Mouse (Mus musculus): Measurements from ENCODE around the gene Ttyh1.

Gene Ttyh1

DNA sequence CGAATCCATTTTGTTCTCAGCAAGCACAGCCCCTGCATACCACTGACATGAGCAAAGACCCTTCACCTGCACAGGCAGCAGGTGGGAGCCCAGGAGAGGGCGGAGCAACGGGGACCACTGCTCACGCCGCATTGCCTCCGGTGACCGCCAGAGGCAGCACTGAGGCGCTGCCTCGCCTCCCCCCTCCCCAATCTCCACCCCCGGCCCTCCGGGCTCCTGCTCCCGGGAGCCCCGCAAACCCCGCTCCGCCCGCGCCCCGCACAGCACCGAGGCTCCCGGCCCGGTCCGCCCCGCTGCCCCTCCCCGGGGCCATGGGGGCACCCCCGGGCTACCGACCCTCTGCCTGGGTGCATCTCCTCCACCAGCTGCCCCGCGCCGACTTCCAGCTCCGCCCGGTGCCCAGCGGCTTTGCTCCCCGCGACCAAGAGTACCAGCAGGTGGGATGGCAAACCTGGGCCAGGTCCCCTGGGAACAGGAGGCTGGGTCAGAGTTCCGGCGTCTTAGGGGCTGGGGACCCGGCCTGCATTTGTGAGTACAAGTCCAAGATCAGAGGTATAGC lies at the start of gene Ttyh1:
Gene Ttyh1, plus strand, starts transcription at position 65 of the 559 bp plus-strand sequence.
- CTCF ChIA-PET, result interaction anchor here (0.5 to 0.7 kb wide), 3 partner anchors 27 to 797 kb away, joined by 3 to 14 read pairs (median 5); no protein-coding TSS in a partner anchor

DNA sequence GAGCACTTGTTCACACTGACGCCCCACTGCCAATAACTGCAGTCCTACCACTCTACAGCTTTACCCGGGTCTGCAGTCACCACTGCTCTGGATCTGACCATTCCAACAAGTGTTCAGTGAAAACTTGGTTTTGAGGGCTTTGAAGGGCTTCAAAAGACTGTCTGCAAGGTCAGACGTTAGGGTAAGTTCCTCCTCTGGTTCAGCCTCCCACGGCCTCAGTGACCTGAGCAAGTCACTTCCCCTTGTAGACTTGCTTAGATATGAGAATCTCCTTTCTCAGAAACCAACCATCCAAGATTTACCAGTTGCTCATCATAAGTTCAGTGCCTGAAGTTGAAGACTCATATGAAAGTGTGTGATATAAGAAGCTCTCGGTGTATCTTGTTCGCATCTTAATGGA lies 48.1 kb upstream of the Ttyh1 start:
- CTCF ChIA-PET, result interaction anchor here (0.5 kb wide), 1 partner anchor 454 kb away, joined by 4 read pairs; no protein-coding TSS in a partner anchor

DNA sequence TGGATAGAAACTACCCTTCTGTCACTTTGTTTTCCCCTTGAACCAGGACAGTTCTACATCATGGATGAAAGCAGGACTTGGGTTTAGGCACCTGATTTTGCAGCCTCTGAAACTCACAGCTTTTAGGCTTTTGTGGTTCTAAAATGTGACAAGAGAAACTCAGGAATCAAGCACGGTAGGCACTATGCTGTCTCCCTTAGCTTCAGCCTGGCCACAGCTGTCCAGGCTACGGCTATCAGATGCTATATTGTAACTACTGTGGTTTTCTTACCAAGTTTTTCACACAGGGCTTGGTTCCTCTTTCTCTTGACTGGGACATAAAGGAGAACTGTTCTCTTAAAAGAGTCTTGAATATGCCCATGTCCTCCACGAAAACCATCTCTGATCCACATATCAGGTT lies 46.1 kb upstream of the Ttyh1 start:
- CTCF ChIA-PET, result no interaction called here

DNA sequence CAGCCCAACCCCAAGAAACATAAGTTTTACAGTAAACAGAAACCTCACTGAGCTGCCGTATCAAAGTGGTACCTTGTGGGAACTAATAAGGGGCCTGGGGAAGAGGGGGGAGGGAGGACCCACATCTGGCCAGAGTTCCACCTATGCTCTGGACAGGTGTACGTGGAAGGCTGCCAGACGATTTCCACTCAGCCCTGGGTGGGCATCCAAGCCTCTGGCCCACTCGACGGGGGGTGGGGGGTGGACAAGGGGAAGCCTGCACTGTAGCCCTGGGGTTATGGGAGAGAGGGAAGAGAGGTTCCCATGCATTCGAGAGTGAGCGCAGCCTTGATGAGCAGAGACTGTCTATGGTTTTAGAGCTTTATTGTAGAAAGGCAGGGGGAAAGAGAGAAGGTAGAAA lies 39.7 kb upstream of the Ttyh1 start:
- CTCF ChIA-PET, result interaction anchor here (0.7 kb wide), 1 partner anchor 24 kb away, joined by 4 read pairs; no protein-coding TSS in a partner anchor

DNA sequence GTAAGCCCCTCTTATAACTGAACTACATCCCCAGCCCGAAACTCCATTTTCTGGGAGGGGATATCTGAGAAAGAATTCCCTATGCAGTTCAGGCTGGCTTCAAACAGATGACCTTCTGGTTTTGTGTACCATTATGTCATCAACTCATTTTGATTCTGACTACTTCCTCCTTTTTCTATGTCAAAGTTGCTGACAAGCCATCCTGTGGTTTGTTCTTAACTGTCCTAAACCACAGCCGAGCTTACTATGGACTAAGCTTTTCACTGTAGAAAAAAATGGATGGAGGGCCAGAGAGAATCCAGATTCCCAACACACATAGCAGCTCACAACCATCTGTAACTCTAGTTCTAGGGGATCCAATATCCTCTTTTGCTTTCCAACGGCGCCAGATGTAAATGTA lies 38.7 kb upstream of the Ttyh1 start:
- CTCF ChIA-PET, result interaction anchor here (1.0 kb wide), 1 partner anchor 16 kb away, joined by 3 read pairs; no protein-coding TSS in a partner anchor

DNA sequence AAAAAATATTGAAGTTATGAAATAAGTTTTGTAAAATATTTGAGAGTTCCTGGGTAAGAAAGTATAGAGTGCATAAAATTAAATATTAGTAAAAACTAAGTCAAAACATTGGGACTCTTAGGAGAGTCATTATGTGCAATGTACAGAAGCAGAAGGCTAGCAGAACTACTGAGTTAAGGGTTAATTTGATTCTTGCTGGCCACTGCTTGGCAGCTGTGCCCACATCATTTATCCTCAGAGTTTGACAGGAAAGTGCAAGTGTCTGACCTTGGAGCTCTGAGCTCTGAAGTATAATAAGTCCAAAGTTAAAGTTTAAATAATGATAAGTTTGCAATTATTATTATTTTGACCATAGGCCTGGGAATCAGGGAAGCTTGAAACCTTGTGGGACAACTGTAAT lies 37.5 kb upstream of the Ttyh1 start:
- CTCF ChIA-PET, result no interaction called here

DNA sequence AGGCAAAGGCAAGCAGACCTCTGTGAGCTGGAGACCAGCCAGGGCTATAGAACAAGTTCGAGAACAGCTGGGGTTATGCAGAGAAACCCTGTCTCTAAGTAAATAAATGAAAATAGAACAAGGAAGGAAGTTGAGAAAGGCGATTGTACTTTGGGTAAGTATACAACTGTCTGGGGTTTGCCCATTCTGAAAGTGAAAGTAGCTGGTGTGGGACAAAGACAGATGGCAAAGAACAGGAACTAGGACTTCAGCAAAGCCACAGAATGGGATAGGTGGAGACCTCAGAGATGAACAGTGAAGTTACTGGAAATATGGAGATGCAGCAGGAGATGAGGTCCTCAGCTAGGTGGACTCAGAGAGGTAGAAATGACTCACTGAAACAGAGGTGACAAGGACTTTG lies 36.4 kb upstream of the Ttyh1 start:
- CTCF ChIA-PET, result no interaction called here

DNA sequence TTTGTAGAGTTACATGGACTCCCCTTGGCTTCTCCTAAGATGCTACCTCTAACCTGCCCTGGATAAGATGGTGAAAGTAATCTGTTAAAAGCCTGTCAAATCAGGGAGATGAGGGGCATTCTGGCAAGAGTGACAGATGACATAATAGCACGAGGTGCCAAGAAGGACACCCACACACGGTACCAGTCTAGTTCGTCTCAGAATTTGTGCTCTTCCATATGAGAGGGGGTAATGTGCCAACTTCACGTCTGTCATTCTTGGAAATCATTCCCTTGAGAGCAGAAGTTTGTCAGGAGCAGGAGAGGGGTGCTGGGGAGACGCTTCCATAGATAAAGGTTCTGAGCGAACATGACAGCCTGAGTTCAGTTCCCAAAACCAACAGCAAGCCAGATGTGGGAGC lies 35.0 kb upstream of the Ttyh1 start:
- CTCF ChIA-PET, result interaction anchor here (0.6 to 0.7 kb wide), 3 partner anchors 21 to 1041 kb away, joined by 3 to 15 read pairs (median 4); partner anchors contain the start of gene Lair1

DNA sequence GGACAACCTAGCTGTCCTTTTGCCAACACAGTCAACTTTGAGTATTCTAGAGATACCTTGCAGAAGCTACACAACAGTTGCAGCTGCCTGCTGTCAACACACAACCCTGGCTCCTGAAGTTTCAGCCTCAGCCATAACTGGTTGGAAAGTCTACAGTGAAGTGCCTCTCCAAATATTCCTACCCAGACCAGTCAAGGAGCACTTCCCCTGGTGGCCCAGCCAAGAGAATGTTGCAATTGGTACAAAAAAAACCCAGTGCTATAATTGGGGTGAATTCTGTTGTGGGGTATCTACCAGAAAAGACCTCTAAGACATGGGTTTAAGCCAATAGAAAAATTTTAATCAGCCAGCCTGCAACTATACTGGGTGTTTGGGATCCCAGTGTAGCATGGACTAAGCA lies 33.6 kb upstream of the Ttyh1 start:
- CTCF ChIA-PET, result no interaction called here

DNA sequence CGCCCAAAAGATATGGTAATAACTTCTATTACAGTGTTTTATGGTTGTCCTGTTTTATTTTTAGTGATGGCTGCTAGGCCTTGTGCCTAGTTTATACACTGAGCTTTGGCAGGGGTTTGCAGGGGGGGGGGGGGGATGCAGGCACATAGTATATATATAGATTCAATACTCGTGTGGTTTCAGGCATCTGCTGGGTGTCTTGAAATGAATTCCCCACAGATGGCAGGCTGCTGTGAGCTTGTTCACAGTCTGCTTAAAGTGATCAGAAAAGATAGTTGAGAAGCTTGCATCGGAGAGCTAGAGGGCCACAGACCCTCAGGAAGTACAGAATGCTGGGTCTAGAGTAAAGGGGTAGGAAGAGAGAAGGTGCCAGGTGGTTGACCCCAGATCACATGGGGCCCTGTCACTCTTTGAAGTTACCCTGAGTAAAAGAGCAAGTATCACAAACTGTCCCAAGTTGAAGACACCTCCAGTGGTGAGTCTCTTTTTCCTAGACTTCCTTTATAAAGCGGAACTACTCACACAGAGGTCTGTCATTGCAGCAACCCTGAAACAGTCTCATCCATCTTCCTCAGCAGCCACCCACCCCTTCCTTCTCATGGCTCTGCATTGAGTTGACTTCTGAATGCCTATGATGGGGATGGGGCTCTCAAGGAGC lies 31.8 kb upstream of the Ttyh1 start:
- CTCF ChIA-PET, result no interaction called here

DNA sequence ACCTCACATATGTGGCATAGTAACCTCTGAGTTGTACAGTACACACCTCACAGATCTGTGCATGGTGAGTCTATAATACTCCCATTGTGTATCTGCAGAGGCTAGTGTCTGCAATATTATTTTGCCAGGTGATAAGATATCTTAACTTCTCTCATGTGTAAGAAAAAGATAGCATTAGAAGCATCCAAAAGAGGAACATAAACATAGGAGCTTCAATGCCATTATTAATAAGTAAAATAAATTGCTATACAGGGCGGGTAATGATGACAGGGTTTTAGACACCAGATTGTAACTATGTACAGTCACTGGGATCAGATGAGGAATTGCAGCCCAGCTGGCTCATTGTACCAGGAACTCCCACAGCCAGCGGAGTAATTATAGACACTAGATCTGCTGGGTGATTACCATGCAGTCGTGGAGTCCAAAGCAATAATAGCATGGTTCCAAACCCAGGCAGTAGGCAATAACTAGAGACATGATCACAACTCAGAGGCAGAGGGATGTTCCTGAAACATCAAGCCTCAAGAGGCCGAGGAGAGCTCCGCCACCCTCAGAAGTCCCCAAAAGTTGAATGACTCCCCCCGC lies 31.2 kb upstream of the Ttyh1 start:
- CTCF ChIA-PET, result no interaction called here

DNA sequence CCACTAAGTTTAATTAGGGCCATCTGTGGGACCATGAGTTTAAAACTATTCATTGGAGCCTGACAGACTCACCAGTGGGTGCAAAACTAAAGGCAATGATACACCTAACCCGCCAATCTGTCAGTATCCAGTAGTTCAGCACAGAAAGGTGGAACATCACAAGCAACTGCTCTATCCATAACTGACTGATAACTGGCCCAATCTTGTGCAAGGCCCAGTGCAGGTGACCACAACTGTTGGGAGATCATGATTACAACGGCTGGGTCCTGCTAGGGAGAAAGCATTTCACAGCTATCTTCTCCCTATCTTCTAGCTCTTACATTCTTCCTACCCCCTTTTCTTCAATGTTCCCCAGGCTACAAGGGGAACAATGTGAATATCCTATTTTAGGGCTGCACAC lies 30.5 kb upstream of the Ttyh1 start:
- CTCF ChIA-PET, result interaction anchor here (0.6 kb wide), 1 partner anchor 154 kb away, joined by 3 read pairs; no protein-coding TSS in a partner anchor

DNA sequence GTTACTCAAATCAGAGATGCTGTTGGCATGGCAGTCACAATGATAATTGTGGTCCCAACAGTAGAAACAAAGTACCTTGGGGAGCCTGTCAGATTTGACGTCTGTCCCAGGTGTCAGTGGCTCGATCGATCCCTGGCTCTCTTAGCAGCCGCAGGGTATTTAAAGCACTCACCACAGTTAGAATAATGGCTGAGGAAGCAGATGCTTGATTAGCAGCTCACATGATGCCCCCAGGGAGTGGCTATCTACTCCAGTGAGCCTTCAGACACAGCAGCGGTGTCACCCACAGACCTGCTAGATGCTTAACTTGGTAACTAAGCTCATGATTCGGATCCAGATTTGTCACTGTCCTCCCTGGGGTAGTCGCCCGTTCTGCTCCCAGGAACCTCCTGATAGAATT lies 28.0 kb upstream of the Ttyh1 start:
- CTCF ChIA-PET, result interaction anchor here (0.6 kb wide), 1 partner anchor 45 kb away, joined by 10 read pairs; no protein-coding TSS in a partner anchor

DNA sequence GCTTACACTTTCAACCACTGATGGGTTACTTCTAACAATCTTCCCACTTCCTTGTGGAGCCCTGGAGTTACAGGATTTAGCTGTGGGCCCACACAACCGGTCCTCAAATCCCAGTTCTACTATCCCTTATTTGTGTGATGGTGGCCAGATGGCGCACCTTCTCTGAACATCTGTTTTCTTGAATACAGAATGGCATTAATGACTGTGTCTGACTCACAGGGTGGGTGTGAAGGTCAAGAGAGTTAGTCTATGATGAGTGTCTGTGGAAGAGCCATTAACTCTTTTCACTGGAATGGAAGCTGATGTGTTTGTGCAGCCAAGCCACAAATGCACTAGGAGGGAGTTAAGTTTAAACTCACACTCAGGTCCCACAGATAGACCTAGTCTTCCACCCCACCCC lies 20.9 kb upstream of the Ttyh1 start:
- CTCF ChIA-PET, result no interaction called here

DNA sequence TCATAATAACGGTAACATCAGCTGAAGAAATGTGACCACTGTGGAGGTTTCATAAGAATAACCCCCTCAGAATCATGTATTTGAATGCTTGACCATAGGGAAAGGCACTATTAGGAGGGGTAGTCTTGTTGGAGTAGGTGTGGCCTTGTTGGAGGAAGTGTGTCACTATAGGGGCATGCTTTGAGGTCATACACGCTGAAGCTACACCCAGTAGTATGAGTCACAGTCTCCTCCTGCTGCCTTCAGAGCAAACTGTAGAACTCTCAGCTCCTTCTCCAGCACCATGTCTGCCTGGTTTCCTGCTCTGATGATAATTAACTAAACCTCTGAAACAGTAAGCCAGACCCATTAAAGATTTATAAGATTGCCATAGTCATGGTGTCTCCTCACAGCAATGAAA lies 20.4 kb upstream of the Ttyh1 start:
- CTCF ChIA-PET, result no interaction called here

DNA sequence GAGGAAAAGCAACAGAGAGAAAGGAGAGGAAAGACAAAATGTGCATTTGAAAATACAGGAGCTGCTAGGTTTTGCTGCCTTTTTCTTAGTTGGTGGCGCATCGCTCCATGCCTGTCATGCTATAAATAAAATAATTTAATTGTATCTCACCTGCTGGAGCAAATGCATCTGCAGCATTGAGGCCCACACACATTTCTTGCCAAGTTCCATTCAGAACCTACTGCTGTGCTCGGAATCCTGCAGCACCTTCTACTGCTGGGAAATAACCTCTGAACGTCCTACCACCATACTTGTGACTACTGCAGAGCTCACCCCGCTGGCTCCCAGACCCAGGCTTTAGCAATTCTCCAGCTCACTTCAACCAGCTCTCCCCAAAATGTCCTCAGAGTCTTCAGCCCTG lies 18.1 kb upstream of the Ttyh1 start:
- CTCF ChIA-PET, result no interaction called here

DNA sequence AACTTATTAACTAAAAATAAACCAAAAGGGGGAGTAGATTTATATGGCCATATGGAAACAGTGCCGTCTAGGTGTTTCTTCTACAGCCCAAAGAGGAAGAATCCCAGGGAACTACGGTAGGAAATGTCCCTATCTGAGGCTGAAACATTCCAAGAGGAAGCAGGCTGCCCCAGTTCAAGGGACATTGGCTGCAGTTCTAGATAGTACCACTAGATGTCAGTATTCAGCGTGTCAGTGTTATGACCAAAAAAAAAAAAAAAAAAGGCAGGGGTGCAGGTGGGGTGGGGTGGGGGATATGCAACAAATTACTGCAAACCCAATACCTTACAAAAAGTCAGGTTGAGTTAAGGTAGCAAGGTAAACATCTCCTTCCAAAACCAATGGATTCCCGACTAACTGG lies 15.8 kb upstream of the Ttyh1 start:
- CTCF ChIA-PET, result no interaction called here

DNA sequence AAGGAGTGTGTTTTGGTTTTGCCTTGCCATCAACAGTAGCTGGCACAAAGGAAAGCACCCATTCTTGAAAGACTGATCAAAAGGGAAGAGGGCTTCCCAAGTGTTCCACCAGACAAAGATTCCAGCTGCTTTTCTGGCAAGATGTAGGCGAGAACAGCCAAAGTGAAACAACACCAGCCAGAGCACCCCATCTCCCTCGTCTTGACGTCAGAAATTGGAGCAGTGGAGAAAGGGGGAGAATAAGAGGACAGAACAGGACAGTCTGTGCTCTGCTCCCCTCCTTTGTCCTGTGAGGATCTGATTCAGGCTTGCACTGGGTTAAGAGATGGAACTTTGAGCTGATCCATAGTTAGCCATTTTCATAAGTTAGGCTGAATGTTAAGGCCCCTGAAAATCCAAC lies 7.4 kb upstream of the Ttyh1 start:
- CTCF ChIA-PET, result no interaction called here

DNA sequence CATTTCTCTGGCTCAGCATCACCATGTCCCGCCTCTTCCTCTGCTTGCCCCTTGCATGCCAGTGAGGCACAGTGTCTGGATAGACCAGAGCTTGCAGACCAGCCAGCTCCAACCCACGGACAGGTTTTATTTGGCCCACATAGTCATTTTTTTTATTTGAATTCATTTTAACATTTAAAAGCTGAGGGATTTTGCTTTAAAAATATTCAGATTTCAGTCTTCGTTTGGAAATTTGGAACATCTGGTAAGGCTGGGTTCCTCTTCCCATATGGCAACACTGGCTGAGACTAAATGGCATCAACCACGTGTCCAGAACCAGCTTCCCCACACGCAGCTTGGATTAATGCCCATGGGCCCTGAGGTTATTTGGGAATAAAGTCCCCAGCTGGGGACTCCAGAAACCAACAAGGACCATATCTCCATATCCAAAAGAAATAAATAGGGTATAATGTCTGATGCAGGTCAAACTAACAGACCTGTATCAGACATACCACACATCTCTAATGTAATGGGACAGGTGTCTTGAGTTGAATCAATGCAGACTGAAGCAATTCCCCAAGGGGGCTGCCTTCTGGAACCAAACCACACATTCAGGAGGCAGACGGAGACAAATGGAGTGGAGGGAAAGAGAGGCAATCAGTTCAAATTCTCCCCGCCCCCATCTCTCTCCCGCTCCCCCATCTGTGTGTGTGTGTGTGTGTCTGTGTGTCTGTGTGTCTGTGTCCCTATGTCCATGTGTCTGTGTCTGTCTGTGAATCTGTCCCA lies 2.0 kb upstream of the Ttyh1 start:
- CTCF ChIA-PET, result no interaction called here

DNA sequence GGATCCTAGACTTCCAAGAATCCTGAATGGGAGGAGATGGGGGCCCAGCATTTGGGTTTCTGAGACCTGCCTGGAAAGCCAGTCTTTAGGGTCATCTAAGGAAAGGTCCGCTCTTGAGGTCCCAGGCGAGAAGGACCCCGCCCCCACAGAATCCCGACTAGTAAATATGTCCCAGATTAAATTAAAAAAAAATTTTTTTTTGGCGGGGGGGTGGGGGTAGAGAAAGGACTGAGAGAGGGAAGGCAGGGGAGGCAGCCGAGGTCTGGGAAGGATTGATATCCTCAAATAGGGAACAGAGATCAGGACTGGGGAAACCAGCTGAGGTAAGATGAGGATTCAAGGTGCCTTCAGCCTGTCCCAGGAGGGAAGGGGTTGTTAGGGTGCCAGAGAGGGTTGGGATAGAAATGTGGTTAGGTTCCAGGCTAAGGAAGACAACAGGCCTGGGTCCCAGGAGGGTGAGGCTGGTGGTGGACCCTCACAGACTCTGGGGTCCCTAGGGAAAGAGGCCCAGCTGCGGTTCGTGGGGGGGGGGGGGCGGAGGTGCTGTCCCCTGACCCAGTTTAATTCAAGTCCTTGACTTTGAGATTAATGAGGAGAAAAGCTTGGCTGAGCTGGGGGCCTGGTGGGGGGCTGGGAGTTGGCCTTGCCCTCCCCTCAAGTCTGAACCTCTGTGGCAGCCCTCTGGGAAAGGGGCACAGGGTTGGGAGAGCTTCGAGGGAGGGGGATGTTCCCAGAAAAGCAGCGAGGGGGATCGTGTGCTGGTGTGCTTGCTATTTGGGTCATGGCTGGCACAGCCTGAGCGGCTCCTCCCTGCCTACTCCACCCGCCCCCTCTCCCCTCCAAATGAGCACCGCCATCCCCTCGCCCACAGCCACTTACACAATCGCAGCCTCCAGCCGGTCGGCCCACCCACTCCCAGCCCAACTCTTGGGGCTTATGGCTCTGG lies 1.0 kb downstream of the Ttyh1 start:
- CTCF ChIA-PET, result interaction anchor here (0.5 to 0.7 kb wide), 5 partner anchors 27 to 917 kb away, joined by 3 to 14 read pairs (median 5); no protein-coding TSS in a partner anchor

DNA sequence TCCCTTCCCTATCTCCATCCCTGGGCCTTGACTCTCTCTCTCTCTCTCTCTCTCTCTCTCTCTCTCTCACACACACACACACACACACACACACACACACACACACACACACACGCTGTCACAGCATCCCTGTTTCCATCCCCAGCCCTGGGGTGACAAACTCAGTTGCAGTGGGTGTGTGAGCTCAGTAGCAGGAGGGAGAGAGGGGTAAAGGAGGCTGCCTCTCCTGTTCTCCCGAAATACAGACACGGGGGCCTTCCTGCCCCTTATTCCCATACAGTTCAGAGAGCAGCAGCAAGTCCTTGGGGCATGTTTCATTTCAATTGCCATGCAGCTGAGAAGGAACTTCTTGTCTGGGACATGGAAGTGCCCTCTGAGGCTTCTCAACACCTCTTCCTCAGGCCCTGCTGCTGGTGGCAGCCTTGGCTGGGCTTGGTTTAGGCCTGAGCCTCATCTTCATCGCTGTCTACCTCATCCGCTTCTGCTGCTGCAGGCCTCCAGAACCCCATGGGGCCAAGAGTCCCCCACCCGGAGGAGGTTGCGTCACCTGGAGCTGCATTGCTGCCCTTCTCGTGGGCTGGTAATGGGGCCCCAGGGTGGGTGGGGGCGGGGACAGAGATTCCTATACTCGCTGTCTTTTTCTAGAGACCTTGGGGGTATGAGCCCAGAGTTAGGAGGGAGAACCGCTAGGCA lies 3.0 kb downstream of the Ttyh1 start:
- CTCF ChIA-PET, result no interaction called here

All from spleen, embryonic (tissue).